Mouse (Mus musculus): ENCODE measurements around the gene Kdm4c.

GRCm38 (mm10) chr4:74287851-74288250 lies 45.6 kb downstream of the Kdm4c start:
- no peak for TF ChIP-seq POLR2A (IDR thresholded peaks at IDR 0.05; ENCODE audit: borderline replicate concordance, extremely low read depth, insufficient read depth, insufficient read length, poor library complexity, severe bottlenecking)
- no peak for TF ChIP-seq CTCF (IDR thresholded peaks at IDR 0.05; ENCODE audit: borderline replicate concordance, extremely low read depth, insufficient read depth, insufficient read length)
